Mouse (Mus musculus) liver, postnatal 0 days (tissue): ENCODE measurements around the gene Btbd9.

Experiments
- CTCF ChIP-seq: sonication (generic); IDR thresholded peaks from 2 replicates; pipeline ENCODE4 v1.5.1; 2016; ENCODE audit warnings: antibody characterized with exemption, low read depth
- EP300 ChIP-seq: IDR thresholded peaks from 2 replicates; pipeline ENCODE4 v1.6.1; 2016; ENCODE audit warnings: antibody characterized with exemption, low read depth, mild to moderate bottlenecking

DNA sequence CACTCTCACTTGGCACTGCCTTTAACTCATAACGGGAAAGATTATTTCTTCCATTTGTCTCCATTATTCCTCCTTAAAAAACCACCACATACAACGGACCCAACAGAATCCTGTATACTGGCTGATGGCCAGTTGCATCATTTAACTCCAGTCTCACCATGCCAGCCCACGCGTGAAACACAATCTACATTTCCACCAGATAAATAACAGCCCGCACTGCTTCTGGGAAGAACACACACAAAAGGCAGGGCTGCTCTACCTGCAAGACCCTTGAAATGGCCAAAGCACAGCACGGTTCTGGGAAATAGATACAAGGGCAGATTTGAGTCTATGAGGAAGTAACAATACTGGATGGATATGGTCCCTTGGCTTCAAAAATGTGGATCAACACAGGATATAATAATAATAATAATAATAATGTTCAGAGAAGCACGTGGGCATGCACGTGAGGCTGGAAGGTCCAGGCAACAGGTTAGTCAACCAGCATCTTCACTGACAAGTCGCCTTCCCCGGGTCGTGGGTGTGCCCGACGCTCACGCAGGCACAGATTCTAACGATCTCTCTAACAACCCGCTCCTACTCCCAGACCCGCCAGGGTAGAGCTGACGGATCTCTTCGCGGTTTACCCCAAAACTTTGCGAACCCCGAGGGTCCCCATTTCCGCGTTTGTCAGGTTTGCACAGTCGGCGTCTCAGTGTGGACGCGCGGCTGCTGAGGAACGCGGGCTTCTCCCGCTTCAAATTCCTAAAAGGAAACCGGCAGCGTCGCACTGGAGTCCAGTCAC, 975 bp downstream of the Btbd9 start:
- no peak for TF ChIP-seq CTCF
- TF ChIP-seq EP300, result no peak
